Mouse (Mus musculus) embryonic facial prominence, embryonic 13.5 days (tissue): Measurements from ENCODE around the gene Fam122a. TPM values are rescaled to one million over a fixed set of nuclear protein-coding genes. Genes with fewer than 3 reads are reported as not detected.

ENCODE experiments used
- polyA plus RNA-seq: library from polyadenylated mRNA; unstranded; fragments of >200 nt; fragmentation: Nextera tagmentation; extraction: Ambion mirVana; gene quantifications from 2 replicates; pipeline ENCODE4 v1.2.1, GENCODE M21; 2015

Gene Fam122a
- polyA plus RNA-seq, 1 experiment from 2014 or later: 59.4 TPM

Other genes starting within 250 kb of the Fam122a start
- gene Fxn, start 196.8 kb downstream of the Fam122a start, polyA plus RNA-seq: 52.3 and 54.6 TPM in 2 replicates
- gene Pip5k1b, start 78.5 kb upstream of the Fam122a start, polyA plus RNA-seq: 0.34 and 0.65 TPM in 2 replicates
- 3.0 and 3.2 TPM in 2 replicates for gene Tmem252, start 196.7 kb upstream of the Fam122a start, polyA plus RNA-seq